Mouse (Mus musculus): ENCODE results near the gene Sez6. TPM values are rescaled to one million over a fixed set of nuclear protein-coding genes. Genes with fewer than 3 reads are reported as not detected.
A peak's percentile ranks its signal among the peaks of the same experiment; 100 is the strongest.

The Sez6 gene
- polyA plus RNA-seq (2015; fragmentation: Nextera tagmentation; extraction: Ambion mirVana), result 141 and 165 TPM in 2 replicates

DNA sequence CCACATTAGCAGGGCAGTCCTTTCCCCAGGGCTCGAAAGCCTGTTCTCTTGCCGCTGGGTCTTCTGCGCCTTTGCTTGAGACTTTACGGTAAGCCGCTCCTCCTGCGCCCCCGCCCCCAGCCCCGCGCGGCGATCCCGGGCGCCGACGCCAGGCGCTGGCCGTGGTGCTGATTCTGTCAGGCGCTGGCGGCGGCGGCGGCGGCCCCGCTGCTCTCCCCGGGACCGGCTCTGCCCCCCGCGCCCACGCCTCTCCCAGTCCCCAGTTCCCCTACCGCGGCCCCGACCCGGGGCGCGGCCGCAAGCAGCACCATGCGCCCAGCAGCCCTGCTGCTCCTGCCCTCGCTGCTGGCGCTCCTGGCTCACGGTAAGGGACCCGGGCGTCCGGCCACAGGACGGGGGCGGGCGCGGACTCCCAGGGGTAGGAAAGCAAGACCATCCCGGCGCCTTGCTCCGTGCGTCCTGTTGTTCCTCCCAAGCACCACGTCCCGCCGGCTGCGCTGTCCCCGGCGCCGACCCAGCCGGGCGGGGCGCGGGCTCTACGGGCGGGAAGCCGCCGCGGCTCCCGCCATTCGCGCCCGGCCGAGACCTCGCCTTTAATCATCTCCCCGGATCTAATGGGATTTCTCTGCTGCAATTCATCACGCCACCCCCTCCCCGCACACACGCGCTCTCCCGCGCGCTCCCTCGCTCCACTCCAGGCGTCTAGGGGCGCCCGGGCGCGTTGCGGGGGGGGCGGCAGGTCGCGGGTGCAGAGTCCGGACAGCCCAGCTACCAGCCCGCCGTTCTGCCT, at the start of gene Sez6:
Gene Sez6 (plus strand): TSS at position 50 of the 790 bp plus-strand sequence.
- Histone ChIP-seq H3K4me2 (peak within 1 kb of the TSS; percentile 90), H3K36me3 (ENCODE audit: poor library complexity, severe bottlenecking) (no peaks in the 10 kb centered on the region), H3K27me3 (peaks cover 26% of the 10 kb centered on the region), H3K9ac (peak within 1 kb of the TSS; percentile 94), H3K4me1 (peaks cover 71% of the 10 kb centered on the region), H3K27ac (peak within 1 kb of the TSS; percentile 94), H3K9me3 (replicated peaks) (no peaks in the 10 kb centered on the region), H3K4me3 (peak within 1 kb of the TSS; percentile 96)
- WGBS, result under 1% methylated on average over 83 of the region's 94 CpGs
- peak; percentile 78 for ATAC-seq

GRCm38 (mm10) chr11:77884524-77885245, 45.9 kb upstream of the Sez6 start:
- WGBS, result 49% methylated on average over 10 of the region's 10 CpGs
- H3K36me3 ChIP-seq (ENCODE audit: poor library complexity, severe bottlenecking), result no peaks in the 10 kb centered on the region
- no peak overlapping the region for H3K4me3 ChIP-seq
- peaks cover 56% of the 10 kb centered on the region for H3K4me1 ChIP-seq
- ATAC-seq, result no peak
- no peak overlapping the region for H3K4me2 ChIP-seq
- H3K27ac ChIP-seq, result no peak overlapping the region
- H3K27me3 ChIP-seq, result no peaks in the 10 kb centered on the region
- no peaks in the 10 kb centered on the region for H3K9me3 ChIP-seq (replicated peaks)
- H3K9ac ChIP-seq, result 0 out of 2 replicates have a peak overlapping the region, but pooled peaks have one; percentile 0

GRCm38 (mm10) chr11:77885246-77885575, 45.4 kb upstream of the Sez6 start:
- Histone ChIP-seq H3K36me3 (ENCODE audit: poor library complexity, severe bottlenecking) (no peaks in the 10 kb centered on the region), H3K4me2 (no peak overlapping the region), H3K9me3 (replicated peaks) (no peaks in the 10 kb centered on the region), H3K27me3 (no peaks in the 10 kb centered on the region), H3K27ac (no peak overlapping the region), H3K4me3 (no peak overlapping the region), H3K4me1 (peaks cover 55% of the 10 kb centered on the region), H3K9ac (0 out of 2 replicates have a peak overlapping the region, but pooled peaks have one; percentile 0)
- 42% methylated on average over 8 of the region's 8 CpGs for WGBS
- ATAC-seq, result no peak

GRCm38 (mm10) chr11:77887373-77887960, 43.1 kb upstream of the Sez6 start:
- Histone ChIP-seq H3K27me3 (no peaks in the 10 kb centered on the region), H3K4me2 (peak overlapping the region; percentile 17), H3K9ac (peak overlapping the region; percentile 47), H3K4me3 (no peak overlapping the region), H3K36me3 (ENCODE audit: poor library complexity, severe bottlenecking) (no peaks in the 10 kb centered on the region), H3K9me3 (replicated peaks) (no peaks in the 10 kb centered on the region), H3K4me1 (peaks cover 71% of the 10 kb centered on the region), H3K27ac (peak overlapping the region; percentile 91)
- 29% methylated on average over 17 of the region's 17 CpGs for WGBS
- peak; percentile 81 for ATAC-seq

- no peaks in the 10 kb centered on the region for H3K36me3 ChIP-seq (ENCODE audit: poor library complexity, severe bottlenecking)
- H3K27ac ChIP-seq, result peak overlapping the region; percentile 91; the same call in 1 of the 2 replicates
- WGBS, result 97% methylated on average over 5 of the region's 5 CpGs
- no peak overlapping the region for H3K4me2 ChIP-seq
- no peaks in the 10 kb centered on the region for H3K9me3 ChIP-seq (replicated peaks)
- H3K4me3 ChIP-seq, result no peak overlapping the region
- H3K9ac ChIP-seq, result no peak overlapping the region
- peaks cover 85% of the 10 kb centered on the region for H3K4me1 ChIP-seq
- no peaks in the 10 kb centered on the region for H3K27me3 ChIP-seq
- ATAC-seq, result no peak
Observed at GRCm38 (mm10) chr11:77888846-77889245, 41.8 kb upstream of the Sez6 start.

- no peaks in the 10 kb centered on the region for H3K36me3 ChIP-seq (ENCODE audit: poor library complexity, severe bottlenecking)
- WGBS, result 57% methylated on average over 1 of the region's 2 CpGs
- no peak overlapping the region; the same call in 1 of the 2 replicates for H3K27ac ChIP-seq
- H3K4me2 ChIP-seq, result no peak overlapping the region
- no peaks in the 10 kb centered on the region for H3K9me3 ChIP-seq (replicated peaks)
- H3K4me3 ChIP-seq, result no peak overlapping the region
- no peak for ATAC-seq
- peaks cover 91% of the 10 kb centered on the region for H3K4me1 ChIP-seq
- no peaks in the 10 kb centered on the region for H3K27me3 ChIP-seq
- no peak overlapping the region for H3K9ac ChIP-seq
Observed at GRCm38 (mm10) chr11:77889484-77889883, 41.1 kb upstream of the Sez6 start.

GRCm38 (mm10) chr11:77890648-77891258, 39.8 kb upstream of the Sez6 start:
- Histone ChIP-seq H3K9me3 (replicated peaks) (no peaks in the 10 kb centered on the region), H3K4me1 (peaks cover 89% of the 10 kb centered on the region), H3K4me3 (no peak overlapping the region), H3K36me3 (ENCODE audit: poor library complexity, severe bottlenecking) (no peaks in the 10 kb centered on the region), H3K4me2 (peak overlapping the region; percentile 12; the same call in 1 of the 2 replicates), H3K27ac (peak overlapping the region; percentile 49), H3K9ac (peak overlapping the region; percentile 8; the same call in 1 of the 2 replicates), H3K27me3 (no peaks in the 10 kb centered on the region)
- no peak for ATAC-seq
- WGBS, result 25% methylated on average over 2 of the region's 2 CpGs

- 3% methylated on average over 5 of the region's 5 CpGs for WGBS
- Histone ChIP-seq H3K9ac (peak overlapping the region; percentile 53; the same call in 1 of the 2 replicates), H3K4me3 (peak overlapping the region; percentile 24)
Observed at GRCm38 (mm10) chr11:77892883-77893282, 37.7 kb upstream of the Sez6 start.

GRCm38 (mm10) chr11:77893283-77893682, 37.3 kb upstream of the Sez6 start:
- Histone ChIP-seq H3K4me2 (peak overlapping the region; percentile 47), H3K9me3 (replicated peaks) (no peaks in the 10 kb centered on the region), H3K4me3 (peak overlapping the region; percentile 24), H3K36me3 (ENCODE audit: poor library complexity, severe bottlenecking) (no peaks in the 10 kb centered on the region), H3K9ac (peak overlapping the region; percentile 53), H3K27me3 (no peaks in the 10 kb centered on the region), H3K27ac (peak overlapping the region; percentile 99), H3K4me1 (peaks cover 89% of the 10 kb centered on the region)
- no peak for ATAC-seq
- 11% methylated on average over 6 of the region's 6 CpGs for WGBS

More at GRCm38 (mm10) chr11:77892883-77893282, 37.7 kb upstream of the Sez6 start:
- Histone ChIP-seq H3K4me2 (peak overlapping the region; percentile 47), H3K27me3 (no peaks in the 10 kb centered on the region), H3K9me3 (replicated peaks) (no peaks in the 10 kb centered on the region), H3K27ac (peak overlapping the region; percentile 99), H3K4me1 (peaks cover 89% of the 10 kb centered on the region), H3K36me3 (ENCODE audit: poor library complexity, severe bottlenecking) (no peaks in the 10 kb centered on the region)
- no peak for ATAC-seq

GRCm38 (mm10) chr11:77893787-77894718, 36.5 kb upstream of the Sez6 start, which contains the start of gene Pipox:
TSS of gene Pipox (minus strand) at chr11:77894096.
- H3K4me3 ChIP-seq, result peak within 1 kb of the TSS; percentile 24
- peaks cover 88% of the 10 kb centered on the region for H3K4me1 ChIP-seq
- H3K27me3 ChIP-seq, result no peaks in the 10 kb centered on the region
- H3K9ac ChIP-seq, result peak within 1 kb of the TSS; percentile 53
- H3K4me2 ChIP-seq, result peak within 1 kb of the TSS; percentile 47
- H3K9me3 ChIP-seq (replicated peaks), result no peaks in the 10 kb centered on the region
- WGBS, result 4% methylated on average over 11 of the region's 11 CpGs
- peak within 1 kb of the TSS; percentile 99 for H3K27ac ChIP-seq
- no peaks in the 10 kb centered on the region for H3K36me3 ChIP-seq (ENCODE audit: poor library complexity, severe bottlenecking)
- peak; percentile 87 for ATAC-seq

- H3K27me3 ChIP-seq, result no peaks in the 10 kb centered on the region
- H3K4me2 ChIP-seq, result no peak overlapping the region
- no peak overlapping the region for H3K4me3 ChIP-seq
Observed at GRCm38 (mm10) chr11:77894967-77895366, 35.6 kb upstream of the Sez6 start.

More at GRCm38 (mm10) chr11:77894967-77895366, 35.6 kb upstream of the Sez6 start:
- WGBS, result 58% methylated on average over 2 of the region's 2 CpGs
- Histone ChIP-seq H3K9ac (no peak overlapping the region), H3K27ac (peak overlapping the region; percentile 99), H3K36me3 (ENCODE audit: poor library complexity, severe bottlenecking) (no peaks in the 10 kb centered on the region), H3K4me1 (peaks cover 85% of the 10 kb centered on the region), H3K9me3 (replicated peaks) (no peaks in the 10 kb centered on the region)
- ATAC-seq, result no peak

Data from forebrain, embryonic 13.5 days (tissue).